In the genomic region with DNA sequence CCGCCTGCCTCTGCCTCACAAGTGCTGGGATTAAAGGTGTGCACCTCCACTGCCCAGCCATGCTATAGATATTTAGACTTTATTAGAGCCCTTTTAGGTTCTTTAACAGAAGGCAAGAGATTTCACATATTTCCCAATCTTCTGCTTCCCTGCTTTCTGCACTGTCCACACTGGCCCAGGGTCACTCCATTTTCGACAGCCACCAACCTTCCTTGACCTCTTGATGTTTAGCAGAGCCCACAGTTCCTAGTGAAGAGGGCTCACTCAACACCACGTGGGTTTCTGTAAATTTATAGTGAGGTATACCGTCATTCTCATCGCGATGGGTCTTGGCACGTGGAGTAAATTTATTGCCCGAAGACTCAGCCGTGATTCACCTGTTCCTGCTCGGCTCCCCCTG, we compare ENCODE assay signal across 10 mouse cellular contexts. TPM values are rescaled to one million over a fixed set of nuclear protein-coding genes. Genes with fewer than 3 reads are reported as not detected.
A peak's percentile ranks its signal among the peaks of the same experiment; 100 is the strongest.
DNase-seq lines count a peak whose midpoint lies in the region; ATAC-seq and TF ChIP-seq lines count a peak whose summit lies in the region.
"Had no signal": no experiment of that assay in that cellular context is flagged by ENCODE, and none has a peak within 500 bp of the region (broad histone marks: within the 10 kb centered on the region; RNA-seq: fewer than 3 reads in every experiment).

No protein-coding gene starts in this region.

- H3K4me3 ChIP-seq in heart, embryonic 16.5 days (ENCODE audit: low read length), result peak overlapping the region; percentile 33; the same call in 1 of the 2 replicates
- peak overlapping the region; percentile 42 for H3K4me3 ChIP-seq in embryonic facial prominence, embryonic 10.5 days
- peak overlapping the region; percentile 28 for H3K4me3 ChIP-seq in forebrain, postnatal 0 days (ENCODE audit: low read depth, low read length)
- no peak overlapping the region for H3K4me3 ChIP-seq in midbrain, embryonic 13.5 days (replicated peaks)
- no peak overlapping the region for H3K4me3 ChIP-seq in thymus, adult 2 months (ENCODE audit: control insufficient read depth, insufficient read depth, low read length)

- intact Hi-C loops in heart, postnatal 36 days (cut with DNase I), result no loop called here

- peaks cover 12% of the 10 kb centered on the region for H3K4me1 ChIP-seq in heart, embryonic 16.5 days (ENCODE audit: control insufficient read depth, insufficient read depth, low read length)
- peaks cover 29% of the 10 kb centered on the region for H3K4me1 ChIP-seq in embryonic facial prominence, embryonic 10.5 days
- 0 out of 2 replicates have a peak, but pooled peaks cover 7% of the 10 kb centered on the region for H3K4me1 ChIP-seq in forebrain, postnatal 0 days (ENCODE audit: insufficient read depth)
- H3K4me1 ChIP-seq in midbrain, embryonic 13.5 days (replicated peaks), result peaks cover 10% of the 10 kb centered on the region
- H3K4me1 ChIP-seq in thymus, adult 2 months (replicated peaks; ENCODE audit: control insufficient read depth, insufficient read depth, low read length), result 0 out of 2 replicates have a peak, but pooled peaks cover 4% of the 10 kb centered on the region

- H3K27me3 ChIP-seq in heart, embryonic 16.5 days (ENCODE audit: control insufficient read depth, insufficient read depth, low read length), result peaks cover 10% of the 10 kb centered on the region
- H3K27me3 ChIP-seq in embryonic facial prominence, embryonic 10.5 days (replicated peaks; ENCODE audit: low read depth, poor library complexity, severe bottlenecking), result peaks cover 63% of the 10 kb centered on the region
- no peaks in the 10 kb centered on the region for H3K27me3 ChIP-seq in forebrain, postnatal 0 days (ENCODE audit: insufficient read depth, low read length)
- H3K27me3 ChIP-seq in midbrain, embryonic 13.5 days, result peaks cover 49% of the 10 kb centered on the region
- peaks cover 12% of the 10 kb centered on the region; the same call in 1 of the 2 replicates for H3K27me3 ChIP-seq in thymus, adult 2 months (ENCODE audit: control insufficient read depth, insufficient read depth, low read length)

- DNase-seq in heart, postnatal 36 days, result no peak
- no peak for DNase-seq in embryonic facial prominence, embryonic 10.5 days (ENCODE audit: low spot score)
- no peak for DNase-seq in forebrain, postnatal 0 days
- no peak for DNase-seq in thymus, adult 2 months
- no peak for DNase-seq in gastrocnemius, adult 18-20 months (ENCODE audit: low spot score)
- DNase-seq: kidney, adult 9 months had no signal

- no peaks in the 10 kb centered on the region for H3K9me3 ChIP-seq in heart, embryonic 16.5 days (replicated peaks; ENCODE audit: control insufficient read depth, low read length)
- H3K9me3 ChIP-seq in embryonic facial prominence, embryonic 10.5 days, result no peaks in the 10 kb centered on the region
- H3K9me3 ChIP-seq in forebrain, postnatal 0 days (ENCODE audit: low read length), result no peaks in the 10 kb centered on the region
- H3K9me3 ChIP-seq in midbrain, embryonic 13.5 days, result no peaks in the 10 kb centered on the region

- H3K4me2 ChIP-seq in heart, embryonic 16.5 days (ENCODE audit: low read depth, low read length), result peak overlapping the region; percentile 59
- H3K4me2 ChIP-seq in forebrain, postnatal 0 days (ENCODE audit: low read depth), result peak overlapping the region; percentile 40
- H3K4me2 ChIP-seq in midbrain, embryonic 13.5 days (replicated peaks), result peak overlapping the region; percentile 41; the same call in 1 of the 2 replicates

- TF ChIP-seq POLR2A in thymus, adult 2 months (IDR thresholded peaks at IDR 0.05; ENCODE audit: control insufficient read depth, extremely low read depth, insufficient read depth, low read length, poor library complexity), result no peak

- no peak for ATAC-seq in heart, embryonic 16.5 days (replicated peaks; ENCODE audit: extremely low read depth, insufficient read depth, low FRiP score)
- no peak for ATAC-seq in forebrain, postnatal 0 days
- no peak for ATAC-seq in midbrain, embryonic 13.5 days
- no peak for ATAC-seq in frontal cortex, adult (ENCODE audit: low TSS enrichment)
- ATAC-seq: CD4-positive, CD25-positive, alpha-beta regulatory T cell, adult 4 months had no signal

- 39% methylated on average over 10 of the region's 10 CpGs for WGBS in heart, embryonic 16.5 days
- 55% methylated on average over 10 of the region's 10 CpGs for WGBS in embryonic facial prominence, embryonic 10.5 days
- 43% methylated on average over 10 of the region's 10 CpGs for WGBS in forebrain, postnatal 0 days
- 57% methylated on average over 9 of the region's 10 CpGs for WGBS in midbrain, embryonic 13.5 days
- 45% methylated on average over 10 of the region's 10 CpGs for WGBS in thymus, adult 2 months

- H3K27ac ChIP-seq in heart, embryonic 16.5 days (ENCODE audit: low read length), result no peak overlapping the region
- no peak overlapping the region for H3K27ac ChIP-seq in embryonic facial prominence, embryonic 10.5 days (replicated peaks)
- no peak overlapping the region for H3K27ac ChIP-seq in forebrain, postnatal 0 days (ENCODE audit: low read depth, low read length)
- H3K27ac ChIP-seq in midbrain, embryonic 13.5 days, result no peak overlapping the region
- H3K27ac ChIP-seq in thymus, adult 2 months (ENCODE audit: control insufficient read depth, insufficient read depth, low read length), result no peak overlapping the region

- H3K9ac ChIP-seq in heart, embryonic 16.5 days (ENCODE audit: low read length), result no peak overlapping the region
- no peak overlapping the region for H3K9ac ChIP-seq in forebrain, postnatal 0 days
- no peak overlapping the region for H3K9ac ChIP-seq in midbrain, embryonic 13.5 days (replicated peaks)

- no peaks in the 10 kb centered on the region for H3K36me3 ChIP-seq in heart, embryonic 16.5 days (ENCODE audit: control insufficient read depth, insufficient read depth)
- H3K36me3 ChIP-seq in embryonic facial prominence, embryonic 10.5 days (replicated peaks), result no peaks in the 10 kb centered on the region
- no peaks in the 10 kb centered on the region for H3K36me3 ChIP-seq in forebrain, postnatal 0 days (ENCODE audit: insufficient read depth)
- no peaks in the 10 kb centered on the region for H3K36me3 ChIP-seq in midbrain, embryonic 13.5 days
- no peaks in the 10 kb centered on the region for H3K36me3 ChIP-seq in thymus, adult 2 months (ENCODE audit: control insufficient read depth, insufficient read depth, low read length)

- TF ChIP-seq CTCF in forebrain, postnatal 0 days (IDR thresholded peaks at IDR 0.05; ENCODE audit: low read depth), result no peak
- no peak for TF ChIP-seq CTCF in thymus, adult 2 months (IDR thresholded peaks at IDR 0.05; ENCODE audit: borderline replicate concordance, control insufficient read depth, extremely low read depth, insufficient read depth, low read length, poor library complexity)

RNA-seq across cellular contexts. Expression of a gene that starts 23.7 kb away (rescaled TPM):
- 4.2 and 5.3 TPM in 2 replicates for polyA plus RNA-seq in heart, embryonic 16.5 days (2015; fragmentation: Nextera tagmentation; extraction: Ambion mirVana)
- total RNA-seq in heart, postnatal 36 days (2021), result 1 to 10 TPM; 6.6 to 8.3 TPM
- 6.2 and 6.3 TPM in 2 replicates for polyA plus RNA-seq in embryonic facial prominence, embryonic 10.5 days (2016; fragmentation: Nextera tagmentation; extraction: Ambion mirVana)
- 41.1 and 52.5 TPM in 2 replicates for total RNA-seq in forebrain, postnatal 0 days (2014; rRNA removed)
- 7.6 and 10.5 TPM in 2 replicates for polyA plus RNA-seq in forebrain, postnatal 0 days (2015; fragmentation: Nextera tagmentation; extraction: Ambion mirVana)
- 9.3 and 11.6 TPM in 2 replicates for polyA plus RNA-seq in midbrain, embryonic 13.5 days (2015; fragmentation: Nextera tagmentation; extraction: Ambion mirVana)
- polyA plus RNA-seq in thymus, adult 2 months (2012; rRNA removed), result 3.1 and 3.5 TPM in 2 replicates
- total RNA-seq in gastrocnemius, adult 18-20 months (2021), result 10 to 100 TPM; 30.1 to 41.0 TPM

Comparison
In these comparisons a context has a peak if more than half of its experiments do, and no peak if none do; other contexts are left out.
1. H3K4me3 ChIP-seq: peak in heart, embryonic 16.5 days (single experiment), embryonic facial prominence, embryonic 10.5 days (single experiment) and forebrain, postnatal 0 days (single experiment); none in midbrain, embryonic 13.5 days (single experiment) and thymus, adult 2 months (single experiment).
2. Peak in every context shown above with its lines, with median percentiles within 50 percentile points of each other: H3K4me2 ChIP-seq.